Mouse (Mus musculus) stomach, postnatal 0 days (tissue): ENCODE results near the gene Tgfbr2. TPM values are rescaled to one million over a fixed set of nuclear protein-coding genes. Genes with fewer than 3 reads are reported as not detected.

Experiments used
- ATAC-seq: fragments of 200-750 bp; cut with Nextera tagmentation; 2 replicates; pipeline ENCODE4 v1.8.0; 2017; ENCODE audit not compliant: low FRiP score, low TSS enrichment
- DNase-seq: peaks from one replicate; pipeline ENCODE4 v3.0.0-alpha.2; 2016; ENCODE audit warnings: low spot score
- H3K27ac ChIP-seq: fragments of 300-500 bp; sonication (generic); replicated peaks from 2 replicates; pipeline ENCODE4 v1.5.1; 2014; ENCODE audit warnings: mild to moderate bottlenecking, control low read depth
- H3K27me3 ChIP-seq: fragments of 300-500 bp; sonication (generic); 2 replicates; pipeline ENCODE4 v1.6.1; 2014; ENCODE audit warnings: low read length; ENCODE audit not compliant: control insufficient read depth, insufficient read depth
- H3K36me3 ChIP-seq: fragments of 300-500 bp; sonication (generic); 2 replicates; pipeline ENCODE4 v1.6.1; 2014; ENCODE audit warnings: low read length, mixed read lengths; ENCODE audit not compliant: control insufficient read depth, insufficient read depth
- H3K4me1 ChIP-seq: fragments of 300-500 bp; sonication (generic); replicated peaks from 2 replicates; pipeline ENCODE4 v1.6.1; 2014; ENCODE audit warnings: antibody characterized with exemption; ENCODE audit not compliant: control insufficient read depth, insufficient read depth
- H3K4me2 ChIP-seq: fragments of 300-500 bp; sonication (generic); replicated peaks from 2 replicates; pipeline ENCODE4 v1.6.1; 2014; ENCODE audit warnings: low read depth, mild to moderate bottlenecking, control low read depth, moderate library complexity
- H3K4me3 ChIP-seq: fragments of 300-500 bp; sonication (generic); 2 replicates; pipeline ENCODE4 v1.5.1; 2014; ENCODE audit warnings: low read depth, low read length, control low read depth
- H3K9ac ChIP-seq: fragments of 300-500 bp; sonication (generic); 2 replicates; pipeline ENCODE4 v1.6.1; 2014; ENCODE audit warnings: mild to moderate bottlenecking, low read length, control low read depth, mixed read lengths
- H3K9me3 ChIP-seq: fragments of 300-500 bp; sonication (generic); 2 replicates; pipeline ENCODE4 v1.6.1; 2016; ENCODE audit warnings: low read length; ENCODE audit not compliant: control insufficient read depth
- CTCF ChIP-seq: IDR thresholded peaks from 2 replicates; pipeline ENCODE4 v1.5.1; 2016; ENCODE audit warnings: antibody characterized with exemption, low read depth, mild to moderate bottlenecking, moderate library complexity
- EP300 ChIP-seq: optimal IDR thresholded peaks from 2 replicates; pipeline ENCODE3; 2016; ENCODE audit warnings: antibody characterized with exemption
- WGBS: fragments of 180-500 bp; shearing (Covaris S2); extraction: QIAGEN DNeasy Blood & Tissue Kit; methylation state at CpG from one replicate; pipeline ENCODE4 v1.1.7; 2014; 5-methylcytosine and 5-hydroxymethylcytosine counted together
- polyA plus RNA-seq: library from polyadenylated mRNA; unstranded; fragments of >200 nt; fragmentation: Nextera tagmentation; extraction: Ambion mirVana; gene quantifications from 2 replicates; pipeline ENCODE4 v1.2.1, GENCODE M21; 2015

The Tgfbr2 gene
- polyA plus RNA-seq, 1 experiment from 2014 or later: 16.8 TPM

DNA sequence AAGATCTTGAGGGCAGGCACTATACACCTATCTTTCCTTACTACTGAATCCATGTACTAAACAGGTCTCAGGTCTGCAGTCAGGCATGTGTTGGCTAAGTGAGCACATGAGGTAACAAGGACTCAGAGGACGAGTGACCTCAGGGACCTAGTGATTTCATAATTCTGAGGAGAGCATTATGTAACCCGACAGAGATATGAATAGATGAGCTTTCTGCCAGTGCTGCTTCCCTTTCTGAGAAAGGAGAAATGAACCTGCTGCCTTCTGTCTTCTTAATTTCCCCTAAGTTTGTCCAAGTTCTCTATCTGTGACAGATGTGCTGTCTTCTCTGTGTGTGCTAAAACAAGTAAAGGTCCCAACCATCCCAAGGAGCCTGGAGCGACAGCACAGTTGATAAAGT lies 3.0 kb upstream of the Tgfbr2 start:
- no peak for DNase-seq
- no peak for ATAC-seq
- H3K4me2 ChIP-seq: no peak overlapping the region
- H3K4me1 ChIP-seq: no peaks in the 10 kb centered on the region
- no peak overlapping the region for H3K4me3 ChIP-seq
- 70% methylated on average over 3 of the region's 3 CpGs for WGBS
- H3K27me3 ChIP-seq: no peaks in the 10 kb centered on the region
- no peaks in the 10 kb centered on the region for H3K36me3 ChIP-seq
- no peak overlapping the region for H3K9ac ChIP-seq
- no peak overlapping the region for H3K27ac ChIP-seq
- no peaks in the 10 kb centered on the region for H3K9me3 ChIP-seq
- TF ChIP-seq EP300 (no peak), CTCF (no peak)

- 93% methylated on average over 9 of the region's 9 CpGs for WGBS
- Histone ChIP-seq H3K9ac (no peak overlapping the region), H3K27ac (no peak overlapping the region), H3K36me3 (no peaks in the 10 kb centered on the region), H3K9me3 (no peaks in the 10 kb centered on the region), H3K4me3 (no peak overlapping the region), H3K4me1 (no peaks in the 10 kb centered on the region), H3K27me3 (no peaks in the 10 kb centered on the region), H3K4me2 (no peak overlapping the region)
- DNase-seq: no peak
- TF ChIP-seq CTCF (no peak), EP300 (no peak)
- no peak for ATAC-seq
These were observed 1.9 kb upstream of the Tgfbr2 start for GRCm38 (mm10) chr9:116177108-116177507.

- DNase-seq (peak; percentile 80), ATAC-seq (peak; percentile 81)
- no peaks in the 10 kb centered on the region for H3K27me3 ChIP-seq
- H3K36me3 ChIP-seq: no peaks in the 10 kb centered on the region
- peak overlapping the region; percentile 88 for H3K4me3 ChIP-seq
- H3K27ac ChIP-seq: peak overlapping the region; percentile 99
- H3K9me3 ChIP-seq: no peaks in the 10 kb centered on the region
- H3K4me2 ChIP-seq: peak overlapping the region; percentile 50
- 8% methylated on average over 16 of the region's 16 CpGs for WGBS
- H3K4me1 ChIP-seq: no peaks in the 10 kb centered on the region; the same call in 1 of the 2 replicates
- peak overlapping the region; percentile 99 for H3K9ac ChIP-seq
- no peak for TF ChIP-seq EP300
- no peak for TF ChIP-seq CTCF
These were observed 442 bp upstream of the Tgfbr2 start for GRCm38 (mm10) chr9:116175488-116176115.

DNA sequence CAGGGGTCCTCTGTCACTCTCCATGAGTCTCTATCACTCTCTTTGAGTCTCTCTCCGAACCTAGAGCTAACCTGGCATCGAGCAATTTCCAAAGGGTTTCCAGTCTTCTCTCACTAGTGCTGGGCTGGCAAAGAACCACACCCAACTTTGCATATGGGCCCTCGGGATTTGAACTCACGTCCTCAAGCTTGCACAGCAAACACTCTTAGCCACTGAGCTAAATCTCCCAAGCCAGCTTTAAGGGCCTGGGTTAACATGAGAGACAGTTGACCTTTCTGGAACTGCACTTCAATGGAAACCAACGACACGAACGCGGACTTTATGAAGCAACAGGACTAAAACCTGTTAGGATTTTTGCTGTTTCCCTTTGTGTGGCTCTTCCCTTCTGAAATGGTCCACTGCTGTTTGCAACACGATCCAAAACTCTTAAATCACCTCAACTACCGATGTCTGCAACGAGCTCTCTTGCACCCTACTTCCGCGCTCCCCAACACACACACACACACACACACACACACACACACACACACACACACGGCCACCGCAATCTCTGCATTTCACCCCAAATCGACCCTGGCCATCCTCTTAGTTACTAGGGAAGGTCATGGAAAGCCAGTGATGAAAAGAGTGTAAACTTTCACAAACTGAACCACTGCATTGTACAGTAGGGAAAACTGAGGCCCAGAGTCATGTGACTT lies 1.5 kb downstream of the Tgfbr2 start:
- 50% methylated on average over 16 of the region's 16 CpGs for WGBS

DNA sequence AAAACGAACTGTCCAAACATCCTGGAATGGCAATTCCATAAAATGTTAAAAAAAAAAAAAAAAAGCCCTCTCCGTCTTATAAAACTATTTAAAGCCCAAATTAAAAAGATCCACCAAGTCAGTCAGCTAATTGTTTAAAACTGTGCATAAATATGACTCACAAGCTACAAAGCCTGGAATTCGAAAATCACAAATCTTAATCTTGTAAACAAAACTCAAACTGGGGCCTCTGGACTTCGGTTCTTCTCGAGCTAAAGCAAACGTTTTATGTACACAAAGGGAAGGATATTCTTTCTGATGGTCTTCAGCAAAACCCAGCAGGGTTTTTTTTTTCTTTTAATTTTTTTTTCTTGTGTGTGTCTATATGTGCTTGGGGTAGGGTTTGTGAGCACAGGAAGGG lies 2.1 kb downstream of the Tgfbr2 start:
- DNase-seq (no peak), ATAC-seq (no peak)
- Histone ChIP-seq H3K4me2 (peak overlapping the region; percentile 50), H3K4me1 (no peaks in the 10 kb centered on the region; the same call in 1 of the 2 replicates), H3K4me3 (peak overlapping the region; percentile 88), H3K27ac (peak overlapping the region; percentile 99), H3K9ac (peak overlapping the region; percentile 99), H3K9me3 (no peaks in the 10 kb centered on the region), H3K27me3 (no peaks in the 10 kb centered on the region), H3K36me3 (no peaks in the 10 kb centered on the region)
- TF ChIP-seq EP300 (no peak), CTCF (no peak)
- WGBS: 17% methylated on average over 6 of the region's 6 CpGs

More for the DNA sequence above, 1.5 kb downstream of the Tgfbr2 start:
- no peaks in the 10 kb centered on the region for H3K36me3 ChIP-seq
- H3K9ac ChIP-seq: peak overlapping the region; percentile 99
- ATAC-seq (no peak), DNase-seq (peak; percentile 33)
- peak overlapping the region; percentile 50 for H3K4me2 ChIP-seq
- no peak for TF ChIP-seq EP300
- no peak for TF ChIP-seq CTCF
- peak overlapping the region; percentile 88 for H3K4me3 ChIP-seq
- no peaks in the 10 kb centered on the region for H3K27me3 ChIP-seq
- H3K27ac ChIP-seq: peak overlapping the region; percentile 99
- no peaks in the 10 kb centered on the region; the same call in 1 of the 2 replicates for H3K4me1 ChIP-seq
- H3K9me3 ChIP-seq: no peaks in the 10 kb centered on the region

DNA sequence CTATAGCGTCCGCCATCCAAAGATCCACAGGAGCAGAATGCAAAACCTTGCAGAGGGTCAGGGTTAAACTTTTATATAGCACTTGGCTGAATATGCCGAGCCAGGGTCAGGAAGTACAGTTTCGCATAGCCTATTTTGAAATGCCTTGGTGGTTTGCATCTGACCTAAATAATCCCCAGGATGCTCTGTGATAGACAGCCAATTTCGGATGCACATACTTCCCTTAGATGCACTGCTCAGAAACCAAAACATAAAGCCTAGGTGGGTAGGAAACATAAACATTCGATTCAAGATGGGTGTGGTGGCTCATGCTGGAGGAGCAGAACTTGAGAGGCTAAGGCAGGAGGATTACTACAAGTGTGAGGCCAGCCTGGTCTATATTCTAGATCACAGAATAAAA lies 6.1 kb downstream of the Tgfbr2 start:
- Histone ChIP-seq H3K4me3 (no peak overlapping the region), H3K27me3 (no peaks in the 10 kb centered on the region), H3K27ac (no peak overlapping the region), H3K4me1 (no peaks in the 10 kb centered on the region; the same call in 1 of the 2 replicates), H3K9ac (no peak overlapping the region), H3K9me3 (no peaks in the 10 kb centered on the region), H3K36me3 (no peaks in the 10 kb centered on the region), H3K4me2 (no peak overlapping the region)
- ATAC-seq (no peak), DNase-seq (no peak)
- TF ChIP-seq CTCF (no peak), EP300 (no peak)
- 50% methylated on average over 6 of the region's 6 CpGs for WGBS
